Mouse (Mus musculus) embryonic fibroblast, embryonic 13.5 days (primary cell): ENCODE measurements around the gene Btn2a2. TPM values are rescaled to one million over a fixed set of nuclear protein-coding genes. Genes with fewer than 3 reads are reported as not detected.

ENCODE experiments used
- H3K27ac ChIP-seq: 2 replicates; pipeline ENCODE4 v1.5.1; 2012; ENCODE audit warnings: low read length, control low read depth, inconsistent platforms; ENCODE audit not compliant: insufficient read depth
- H3K4me1 ChIP-seq: 2 replicates; pipeline ENCODE4 v1.6.1; 2011; ENCODE audit warnings: low read length; ENCODE audit not compliant: control insufficient read depth, insufficient read depth
- H3K4me3 ChIP-seq: 2 replicates; pipeline ENCODE4 v1.5.1; 2011; ENCODE audit warnings: mild to moderate bottlenecking, control low read depth, low read length; ENCODE audit not compliant: insufficient read depth
- CTCF ChIP-seq: IDR thresholded peaks from 2 replicates; pipeline ENCODE4 v1.5.1; 2011; ENCODE audit warnings: mild to moderate bottlenecking, control low read depth, low read length, moderate library complexity, borderline replicate concordance; ENCODE audit not compliant: insufficient read depth
- POLR2A ChIP-seq: IDR thresholded peaks from 2 replicates; pipeline ENCODE4 v1.6.1; 2011; ENCODE audit warnings: low read depth, mild to moderate bottlenecking, control low read depth, low read length, moderate library complexity
- polyA plus RNA-seq: library from polyadenylated mRNA; stranded (reverse); fragments of >200 nt; gene quantifications from 2 replicates; pipeline ENCODE4 v1.2.4, GENCODE M21; 2011; ENCODE audit warnings: low read depth; ENCODE audit not compliant: missing spikeins, insufficient read length

Btn2a2 gene
- polyA plus RNA-seq, 1 experiment = not detected

GRCm38 (mm10) chr13:23510127-23510526 is 21.5 kb upstream of the Btn2a2 start:
- H3K4me3 ChIP-seq = no peak overlapping the region
- no peaks in the 10 kb centered on the region for H3K4me1 ChIP-seq
- no peak overlapping the region for H3K27ac ChIP-seq
- TF ChIP-seq CTCF (no peak), POLR2A (no peak)

- no peaks in the 10 kb centered on the region; the same call in 1 of the 2 replicates for H3K4me1 ChIP-seq
- no peak overlapping the region for H3K27ac ChIP-seq
- H3K4me3 ChIP-seq = no peak overlapping the region; the same call in 1 of the 2 replicates
- TF ChIP-seq POLR2A (no peak), CTCF (no peak)
Measured at GRCm38 (mm10) chr13:23506819-23507515, 18.3 kb upstream of the Btn2a2 start.

GRCm38 (mm10) chr13:23506351-23506750 is 17.7 kb upstream of the Btn2a2 start:
- H3K4me3 ChIP-seq = no peak overlapping the region; the same call in 1 of the 2 replicates
- H3K27ac ChIP-seq = no peak overlapping the region
- no peaks in the 10 kb centered on the region; the same call in 1 of the 2 replicates for H3K4me1 ChIP-seq
- TF ChIP-seq POLR2A = no peak
- no peak for TF ChIP-seq CTCF

GRCm38 (mm10) chr13:23505662-23506345 is 17.1 kb upstream of the Btn2a2 start:
- TF ChIP-seq CTCF (no peak), POLR2A (no peak)
- Histone ChIP-seq H3K4me3 (peak overlapping the region; percentile 40), H3K4me1 (no peaks in the 10 kb centered on the region; the same call in 1 of the 2 replicates)

GRCm38 (mm10) chr13:23503797-23504196 is 15.1 kb upstream of the Btn2a2 start:
- no peak overlapping the region; the same call in 1 of the 2 replicates for H3K4me3 ChIP-seq
- TF ChIP-seq POLR2A (no peak), CTCF (no peak)
- H3K27ac ChIP-seq = no peak overlapping the region
- H3K4me1 ChIP-seq = no peaks in the 10 kb centered on the region; the same call in 1 of the 2 replicates

More at GRCm38 (mm10) chr13:23505662-23506345, 17.1 kb upstream of the Btn2a2 start:
- peak overlapping the region; percentile 55 for H3K27ac ChIP-seq

GRCm38 (mm10) chr13:23502916-23503315 is 14.3 kb upstream of the Btn2a2 start:
- no peak overlapping the region for H3K27ac ChIP-seq
- no peak overlapping the region for H3K4me3 ChIP-seq
- no peaks in the 10 kb centered on the region; the same call in 1 of the 2 replicates for H3K4me1 ChIP-seq
- TF ChIP-seq POLR2A (no peak), CTCF (no peak)

- H3K27ac ChIP-seq = peak overlapping the region; percentile 1; the same call in 1 of the 2 replicates
- TF ChIP-seq CTCF (no peak), POLR2A (no peak)
- no peaks in the 10 kb centered on the region; the same call in 1 of the 2 replicates for H3K4me1 ChIP-seq
- peak overlapping the region; percentile 29; the same call in 1 of the 2 replicates for H3K4me3 ChIP-seq
Measured at GRCm38 (mm10) chr13:23502031-23502567, 13.4 kb upstream of the Btn2a2 start.

GRCm38 (mm10) chr13:23501511-23501910 is 12.9 kb upstream of the Btn2a2 start:
- Histone ChIP-seq H3K4me1 (no peaks in the 10 kb centered on the region; the same call in 1 of the 2 replicates), H3K27ac (no peak overlapping the region), H3K4me3 (peak overlapping the region; percentile 29)
- TF ChIP-seq POLR2A (no peak), CTCF (no peak)

GRCm38 (mm10) chr13:23500424-23501200 is 12.0 kb upstream of the Btn2a2 start:
- no peak overlapping the region for H3K27ac ChIP-seq
- no peaks in the 10 kb centered on the region; the same call in 1 of the 2 replicates for H3K4me1 ChIP-seq
- TF ChIP-seq POLR2A (no peak), CTCF (no peak)
- H3K4me3 ChIP-seq = no peak overlapping the region

- H3K4me1 ChIP-seq = no peaks in the 10 kb centered on the region; the same call in 1 of the 2 replicates
- no peak for TF ChIP-seq POLR2A
- TF ChIP-seq CTCF = no peak
- H3K27ac ChIP-seq = no peak overlapping the region
- H3K4me3 ChIP-seq = no peak overlapping the region
Measured at GRCm38 (mm10) chr13:23499943-23500342, 11.3 kb upstream of the Btn2a2 start.
